Mouse (Mus musculus) intestine, postnatal 0 days (tissue): ENCODE data around the gene Tspoap1. TPM values are rescaled to one million over a fixed set of nuclear protein-coding genes. Genes with fewer than 3 reads are reported as not detected.
A peak's percentile ranks its signal among the peaks of the same experiment; 100 is the strongest.

ENCODE experiments used
- ATAC-seq: fragments of 200-750 bp; cut with Nextera tagmentation; 2 replicates; pipeline ENCODE4 v1.8.0; 2017; ENCODE audit warnings: mild to moderate bottlenecking, moderate TSS enrichment, moderate library complexity
- H3K27ac ChIP-seq: fragments of 300-500 bp; sonication (generic); 2 replicates; pipeline ENCODE4 v1.5.1; 2014; ENCODE audit warnings: mild to moderate bottlenecking, low read depth, low read length, moderate library complexity
- H3K27me3 ChIP-seq: fragments of 300-500 bp; sonication (generic); replicated peaks from 2 replicates; pipeline ENCODE4 v1.6.1; 2014; ENCODE audit warnings: low read length, mixed read lengths; ENCODE audit not compliant: control insufficient read depth, insufficient read depth
- H3K36me3 ChIP-seq: fragments of 300-500 bp; sonication (generic); 2 replicates; pipeline ENCODE4 v1.6.1; 2014; ENCODE audit warnings: mild to moderate bottlenecking, moderate library complexity; ENCODE audit not compliant: control insufficient read depth, insufficient read depth
- H3K4me1 ChIP-seq: fragments of 300-500 bp; sonication (generic); replicated peaks from 2 replicates; pipeline ENCODE4 v1.6.1; 2014; ENCODE audit warnings: antibody characterized with exemption, low read length, mixed read lengths; ENCODE audit not compliant: control insufficient read depth, insufficient read depth
- H3K4me2 ChIP-seq: fragments of 300-500 bp; sonication (generic); replicated peaks from 2 replicates; pipeline ENCODE4 v1.6.1; 2014; ENCODE audit warnings: low read depth, mild to moderate bottlenecking, moderate library complexity
- H3K4me3 ChIP-seq: fragments of 300-500 bp; sonication (generic); 2 replicates; pipeline ENCODE4 v1.5.1; 2014; ENCODE audit warnings: low read depth, low read length
- H3K9ac ChIP-seq: fragments of 300-500 bp; sonication (generic); 2 replicates; pipeline ENCODE4 v1.6.1; 2014; ENCODE audit warnings: mild to moderate bottlenecking, low read depth, low read length
- H3K9me3 ChIP-seq: fragments of 300-500 bp; sonication (generic); 2 replicates; pipeline ENCODE4 v1.6.1; 2016; ENCODE audit warnings: mixed run types; ENCODE audit not compliant: control insufficient read depth
- CTCF ChIP-seq: sonication (generic); IDR thresholded peaks from 2 replicates; pipeline ENCODE4 v1.5.1; 2016; ENCODE audit warnings: low read depth, mild to moderate bottlenecking, control low read depth, antibody characterized with exemption, moderate library complexity
- WGBS: fragments of 180-500 bp; shearing (Covaris S2); extraction: QIAGEN DNeasy Blood & Tissue Kit; methylation state at CpG from one replicate; pipeline ENCODE4 v1.1.7; 2014; 5-methylcytosine and 5-hydroxymethylcytosine counted together
- polyA plus RNA-seq: library from polyadenylated mRNA; unstranded; fragments of >200 nt; fragmentation: Nextera tagmentation; extraction: Ambion mirVana; gene quantifications from 2 replicates; pipeline ENCODE4 v1.2.1, GENCODE M21; 2015

Gene Tspoap1
- polyA plus RNA-seq, 1 experiment from 2014 or later, result 0.61 TPM

GRCm38 (mm10) chr11:87757001-87757954 is 3.1 kb upstream of the Tspoap1 start:
- H3K4me2 ChIP-seq, result no peak overlapping the region
- WGBS, result 82% methylated on average over 25 of the region's 25 CpGs
- H3K9ac ChIP-seq, result no peak overlapping the region
- no peak for TF ChIP-seq CTCF
- H3K9me3 ChIP-seq, result no peaks in the 10 kb centered on the region
- peaks cover 22% of the 10 kb centered on the region for H3K27me3 ChIP-seq
- H3K36me3 ChIP-seq, result no peaks in the 10 kb centered on the region
- ATAC-seq, result no peak
- no peaks in the 10 kb centered on the region for H3K4me1 ChIP-seq
- H3K27ac ChIP-seq, result no peak overlapping the region
- no peak overlapping the region for H3K4me3 ChIP-seq

- no peaks in the 10 kb centered on the region for H3K9me3 ChIP-seq
- H3K27ac ChIP-seq, result no peak overlapping the region
- H3K4me2 ChIP-seq, result no peak overlapping the region
- H3K4me1 ChIP-seq, result no peaks in the 10 kb centered on the region
- no peaks in the 10 kb centered on the region for H3K36me3 ChIP-seq
- no peak overlapping the region for H3K4me3 ChIP-seq
- no peak overlapping the region for H3K9ac ChIP-seq
- peaks cover 33% of the 10 kb centered on the region for H3K27me3 ChIP-seq
- ATAC-seq, result no peak
- TF ChIP-seq CTCF, result no peak
- 79% methylated on average over 7 of the region's 7 CpGs for WGBS
Observed at GRCm38 (mm10) chr11:87758161-87758911, 2.0 kb upstream of the Tspoap1 start.

GRCm38 (mm10) chr11:87758957-87759608 is 1.3 kb upstream of the Tspoap1 start:
- no peaks in the 10 kb centered on the region for H3K4me1 ChIP-seq
- no peak for ATAC-seq
- no peaks in the 10 kb centered on the region for H3K9me3 ChIP-seq
- no peak overlapping the region for H3K4me3 ChIP-seq
- 69% methylated on average over 4 of the region's 4 CpGs for WGBS
- TF ChIP-seq CTCF, result no peak
- no peak overlapping the region for H3K9ac ChIP-seq
- no peak overlapping the region for H3K4me2 ChIP-seq
- H3K27ac ChIP-seq, result no peak overlapping the region
- peaks cover 40% of the 10 kb centered on the region for H3K27me3 ChIP-seq
- no peaks in the 10 kb centered on the region for H3K36me3 ChIP-seq

- no peaks in the 10 kb centered on the region for H3K36me3 ChIP-seq
- ATAC-seq, result no peak
- no peak overlapping the region for H3K4me3 ChIP-seq
- no peaks in the 10 kb centered on the region for H3K9me3 ChIP-seq
- H3K9ac ChIP-seq, result no peak overlapping the region
- peak; percentile 45 for TF ChIP-seq CTCF
- peaks cover 45% of the 10 kb centered on the region for H3K27me3 ChIP-seq
- H3K27ac ChIP-seq, result no peak overlapping the region
- H3K4me2 ChIP-seq, result no peak overlapping the region
- 12% methylated on average over 3 of the region's 3 CpGs for WGBS
- H3K4me1 ChIP-seq, result no peaks in the 10 kb centered on the region
Observed at GRCm38 (mm10) chr11:87759609-87760005, 734 bp upstream of the Tspoap1 start.

GRCm38 (mm10) chr11:87761181-87761721 is 910 bp downstream of the Tspoap1 start:
- Histone ChIP-seq H3K4me3 (no peak overlapping the region), H3K36me3 (no peaks in the 10 kb centered on the region), H3K27me3 (peaks cover 54% of the 10 kb centered on the region), H3K4me1 (no peaks in the 10 kb centered on the region), H3K27ac (no peak overlapping the region), H3K4me2 (no peak overlapping the region), H3K9ac (no peak overlapping the region), H3K9me3 (no peaks in the 10 kb centered on the region)
- no peak for ATAC-seq
- 72% methylated on average over 11 of the region's 11 CpGs for WGBS
- no peak for TF ChIP-seq CTCF
